Mouse (Mus musculus) MEL (cell line): ENCODE measurements at regions not wholly inside any gene's neighbourhood (a gene's known extent, or its start where the extent isn't known, plus 50 kb on each side); places are given as distances from the start of the nearest gene placed in this dataset.

ENCODE experiments used
- DNase-seq: peaks from one replicate; pipeline ENCODE4 v3.0.0; 2011; ENCODE audit warnings: low read depth, low spot score
- H3K27ac ChIP-seq: 2 replicates; pipeline ENCODE4 v1.5.1; 2012; ENCODE audit warnings: low read depth, mild to moderate bottlenecking, control low read depth, low read length, moderate library complexity; ENCODE audit not compliant: control insufficient read depth
- H3K27me3 ChIP-seq, 2 experiments: fragments of 150-350 bp in 1 of 2; sonication (generic) in 1 of 2; 2 replicates each; pipeline ENCODE4 v1.6.1; 2012; ENCODE audit warnings: low read length in 2 of 2, mild to moderate bottlenecking in 2 of 2, improper control_type of control experiment in 1 of 2, moderate library complexity in 1 of 2; ENCODE audit not compliant: insufficient read depth in 2 of 2, control insufficient read depth in 1 of 2
- H3K36me3 ChIP-seq, 2 experiments: 2 replicates each; pipeline ENCODE4 v1.6.1; 2012 to 2014; ENCODE audit warnings: low read length in 2 of 2, improper control_type of control experiment in 1 of 2, inconsistent platforms in 1 of 2, mild to moderate bottlenecking in 1 of 2; ENCODE audit not compliant: insufficient read depth in 2 of 2, control insufficient read depth in 1 of 2
- H3K4me1 ChIP-seq, 2 experiments: fragments of 150-350 bp in 1 of 2; sonication (generic) in 1 of 2; 2 replicates each; pipeline ENCODE4 v1.6.1; 2012; ENCODE audit warnings: low read length in 2 of 2, improper control_type of control experiment in 1 of 2, mild to moderate bottlenecking in 1 of 2; ENCODE audit not compliant: insufficient read depth in 2 of 2, control insufficient read depth in 1 of 2
- H3K4me3 ChIP-seq, 2 experiments: fragments of 150-350 bp in 1 of 2; sonication (generic) in 1 of 2; 2 replicates each; pipeline ENCODE4 v1.5.1; 2012; ENCODE audit warnings: low read depth in 2 of 2, low read length in 2 of 2, mild to moderate bottlenecking in 2 of 2, moderate library complexity in 2 of 2, control low read depth in 1 of 2, improper control_type of control experiment in 1 of 2; ENCODE audit not compliant: control insufficient read depth in 1 of 2, insufficient read depth in 1 of 2
- H3K79me2 ChIP-seq: 2 replicates; pipeline ENCODE4 v1.6.1; 2012; ENCODE audit warnings: mild to moderate bottlenecking, low read length, moderate library complexity; ENCODE audit not compliant: control insufficient read depth, poor library complexity, insufficient read depth
- H3K9ac ChIP-seq: 2 replicates; pipeline ENCODE4 v1.6.1; 2012; ENCODE audit warnings: low read depth, mild to moderate bottlenecking, control low read depth, low read length, moderate library complexity; ENCODE audit not compliant: control insufficient read depth, poor library complexity, severe bottlenecking
- H3K9me3 ChIP-seq: fragments of 150-350 bp; sonication (generic); replicated peaks from 2 replicates; pipeline ENCODE4 v1.6.1; 2012; ENCODE audit warnings: mild to moderate bottlenecking, low read length, improper control_type of control experiment, moderate library complexity; ENCODE audit not compliant: insufficient read depth
- CTCF ChIP-seq, 3 experiments: IDR thresholded peaks in 2 of 3; conservative IDR thresholded peaks in 1 of 3; 2 replicates each; pipeline ENCODE4 v1.5.1; 2011 to 2012; ENCODE audit warnings: low read length in 3 of 3, low read depth in 2 of 3, mild to moderate bottlenecking in 2 of 3, improper control_type of control experiment in 1 of 3, inconsistent platforms in 1 of 3, mixed read lengths in 1 of 3, moderate library complexity in 1 of 3; ENCODE audit not compliant: control insufficient read depth in 1 of 3, insufficient read depth in 1 of 3, poor library complexity in 1 of 3, severe bottlenecking in 1 of 3
- EP300 ChIP-seq, 2 experiments: IDR thresholded peaks; 2 replicates each; pipeline ENCODE4 v1.6.1; 2011; ENCODE audit warnings: improper control_type of control experiment in 2 of 2, low read length in 2 of 2, low read depth in 1 of 2, mild to moderate bottlenecking in 1 of 2
- GATA1 ChIP-seq: IDR thresholded peaks from 2 replicates; pipeline ENCODE4 v1.6.1; 2011; ENCODE audit warnings: low read depth, low read length, improper control_type of control experiment
- JUND ChIP-seq: IDR thresholded peaks from 2 replicates; pipeline ENCODE4 v1.6.1; 2011; ENCODE audit warnings: low read depth, mild to moderate bottlenecking, improper control_type of control experiment, low read length
- MXI1 ChIP-seq: IDR thresholded peaks from 2 replicates; pipeline ENCODE4 v1.6.1; 2011; ENCODE audit warnings: mild to moderate bottlenecking, low read depth, low read length, improper control_type of control experiment
- POLR2A ChIP-seq, 2 experiments: IDR thresholded peaks; 2 replicates each; pipeline ENCODE4 v1.6.1; 2011 to 2012; ENCODE audit warnings: low read length in 2 of 2, mild to moderate bottlenecking in 2 of 2, control low read depth in 1 of 2, improper control_type of control experiment in 1 of 2, low read depth in 1 of 2, moderate library complexity in 1 of 2; ENCODE audit not compliant: control insufficient read depth in 1 of 2, insufficient read depth in 1 of 2, poor library complexity in 1 of 2
- POLR2AphosphoS5 ChIP-seq: IDR thresholded peaks from 2 replicates; pipeline ENCODE4 v1.6.1; 2012; ENCODE audit warnings: low read depth, borderline replicate concordance, mild to moderate bottlenecking, inconsistent platforms, low read length, moderate library complexity, mixed read lengths
- RAD21 ChIP-seq: IDR thresholded peaks from 2 replicates; pipeline ENCODE4 v1.6.1; 2011; ENCODE audit warnings: mild to moderate bottlenecking, low read depth, low read length, improper control_type of control experiment
- SMC3 ChIP-seq: IDR thresholded peaks from 2 replicates; pipeline ENCODE4 v1.6.1; 2011; ENCODE audit warnings: low read depth, low read length, improper control_type of control experiment
- ZC3H11A ChIP-seq: IDR thresholded peaks from 2 replicates; pipeline ENCODE4 v1.6.1; 2012; ENCODE audit warnings: low read depth, mild to moderate bottlenecking, inconsistent platforms, low read length, improper control_type of control experiment

DNA sequence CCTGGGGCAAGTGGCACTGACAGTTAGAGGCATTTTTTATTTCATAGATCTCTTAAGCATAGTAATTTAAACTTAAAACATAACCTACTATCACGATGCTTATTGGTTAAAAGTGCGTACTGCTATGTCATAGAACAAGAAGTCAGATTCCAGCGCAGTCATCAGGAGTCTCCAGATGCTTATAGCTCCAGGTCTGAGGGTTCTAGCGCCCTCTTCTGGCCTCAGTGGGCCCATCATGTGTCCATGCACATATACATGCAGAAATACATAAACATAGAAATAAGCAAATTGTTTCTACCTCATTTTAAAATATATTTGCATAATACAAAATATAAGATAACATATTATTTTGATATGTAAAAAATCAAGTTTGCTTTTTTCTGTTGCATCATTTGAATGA, 1002.8 kb upstream of the Adgrl2 start:
- peak; percentile 35 for DNase-seq
- H3K4me3 ChIP-seq = no peak overlapping the region
- H3K27me3 ChIP-seq = no peaks in the 10 kb centered on the region
- no peak overlapping the region for H3K9ac ChIP-seq
- H3K36me3 ChIP-seq = no peaks in the 10 kb centered on the region
- H3K4me1 ChIP-seq = no peaks in the 10 kb centered on the region; a peak in 1 of 4 replicates
- no peaks in the 10 kb centered on the region for H3K79me2 ChIP-seq
- TF ChIP-seq SMC3 (peak; percentile 55), POLR2AphosphoS5 (no peak), ZC3H11A (peak; percentile 44; the same call in 1 of the 2 replicates), JUND (no peak), RAD21 (peak; percentile 49), CTCF (IDR thresholded peaks at IDR 0.05 in 2 of 3, conservative IDR thresholded peaks at IDR 0.05 in 1 of 3; ENCODE audit: control insufficient read depth in 1 of 3, insufficient read depth in 1 of 3, low read depth in 2 of 3, low read length in 3 of 3, poor library complexity in 1 of 3, severe bottlenecking in 1 of 3) (peak; percentile 20 to 56 (median 48))
- no peak overlapping the region for H3K27ac ChIP-seq
- H3K9me3 ChIP-seq = no peaks in the 10 kb centered on the region

DNA sequence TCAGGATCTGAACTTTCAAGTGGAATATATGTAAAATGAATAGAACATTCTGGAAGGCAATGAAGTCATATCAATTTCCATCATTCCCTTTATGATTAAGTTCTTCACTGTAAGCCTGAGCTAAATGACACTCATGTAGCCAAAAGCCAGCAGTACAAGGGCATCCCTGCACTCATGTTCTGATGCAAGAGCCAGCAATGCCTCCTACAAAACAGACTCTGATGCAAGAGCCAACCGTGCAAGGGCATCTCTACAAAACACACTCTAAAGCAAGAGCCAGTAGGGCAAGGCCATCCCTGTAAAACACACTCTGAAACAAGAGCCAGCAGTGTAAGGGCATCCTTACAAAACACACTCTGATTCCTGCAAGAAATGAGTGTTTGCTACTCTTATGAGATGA, 997.4 kb upstream of the Adgrl2 start:
- peaks cover 2% of the 10 kb centered on the region in 2 experiments; a peak in 1 of 4 replicates for H3K4me1 ChIP-seq
- H3K79me2 ChIP-seq = no peaks in the 10 kb centered on the region
- H3K4me3 ChIP-seq = no peak overlapping the region
- H3K36me3 ChIP-seq = no peaks in the 10 kb centered on the region
- H3K9me3 ChIP-seq = no peaks in the 10 kb centered on the region
- TF ChIP-seq EP300 (IDR thresholded peaks at IDR 0.05; ENCODE audit: low read depth in 1 of 2, low read length in 2 of 2) (peak in 1 of 2 experiments; percentile 31; a peak in 1 of 4 replicates), POLR2A (IDR thresholded peaks at IDR 0.05; ENCODE audit: control insufficient read depth in 1 of 2, insufficient read depth in 1 of 2, low read depth in 1 of 2, low read length in 2 of 2, poor library complexity in 1 of 2) (no peak)
- TF ChIP-seq, all 39 proteins: peak for 1
- peak; percentile 16 for DNase-seq
- no peaks in the 10 kb centered on the region for H3K27me3 ChIP-seq
- H3K27ac ChIP-seq = no peak overlapping the region
- no peak overlapping the region for H3K9ac ChIP-seq

DNA sequence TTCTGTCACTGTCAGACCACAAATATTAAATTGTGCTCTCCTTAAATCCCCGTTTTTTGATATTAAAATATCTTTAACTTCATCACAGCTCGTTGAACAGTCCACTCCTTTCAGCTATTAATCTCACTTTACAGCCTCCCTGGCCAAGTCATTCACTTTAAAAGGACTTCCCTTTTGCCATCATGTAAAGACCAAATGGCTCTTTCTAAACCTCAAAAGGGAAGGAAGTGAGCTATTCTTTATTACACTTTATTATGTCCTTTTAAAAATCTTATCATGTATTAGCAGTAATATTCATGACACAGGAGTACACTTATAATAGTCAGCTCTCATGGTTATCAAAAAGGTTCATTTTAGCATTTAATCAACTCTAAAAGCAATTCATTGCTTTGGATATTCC, 966.6 kb upstream of the Adgrl2 start:
- Histone ChIP-seq H3K9me3 (no peaks in the 10 kb centered on the region), H3K27ac (no peak overlapping the region; the same call in 1 of the 2 replicates), H3K36me3 (peaks cover 0 to 4% of the 10 kb centered on the region in 2 experiments; a peak in 2 of 4 replicates), H3K4me1 (peaks cover 0 to 3% of the 10 kb centered on the region in 2 experiments; a peak in 1 of 4 replicates), H3K4me3 (no peak overlapping the region), H3K27me3 (no peaks in the 10 kb centered on the region), H3K79me2 (no peaks in the 10 kb centered on the region), H3K9ac (no peak overlapping the region)
- TF ChIP-seq MXI1 (no peak), GATA1 (peak; percentile 37; the same call in 1 of the 2 replicates), EP300 (IDR thresholded peaks at IDR 0.05; ENCODE audit: low read depth in 1 of 2, low read length in 2 of 2) (peak; percentile 67 to 78; a peak in 3 of 4 replicates)
- peak; percentile 44 for DNase-seq
